Mouse (Mus musculus) midbrain, embryonic 10.5 days (tissue): ENCODE measurements around the gene Wbp2. TPM values are rescaled to one million over a fixed set of nuclear protein-coding genes. Genes with fewer than 3 reads are reported as not detected.

Experiments used
- polyA plus RNA-seq: library from polyadenylated mRNA; unstranded; fragments of >200 nt; fragmentation: Nextera tagmentation; extraction: Ambion mirVana; gene quantifications from 2 replicates; pipeline ENCODE4 v1.2.1, GENCODE M21; 2016

Wbp2 gene
- polyA plus RNA-seq, 1 experiment from 2014 or later, result 91.8 TPM

Other genes with a start within 250 kb of the Wbp2 start
- 0.12 and 0.21 TPM in 2 replicates for gene Myo15b, start 228.6 kb downstream of the Wbp2 start, polyA plus RNA-seq
- 1.0 and 1.6 TPM in 2 replicates for gene Smim5, start 187.0 kb downstream of the Wbp2 start, polyA plus RNA-seq
- gene Smim6, start 175.0 kb downstream of the Wbp2 start, polyA plus RNA-seq, result 1.00 and 1.3 TPM in 2 replicates
- 51.9 and 52.1 TPM in 2 replicates for gene Sap30bp, start 153.7 kb downstream of the Wbp2 start, polyA plus RNA-seq
- gene Recql5, start 153.5 kb downstream of the Wbp2 start, polyA plus RNA-seq, result 30.6 and 31.8 TPM in 2 replicates
- gene Itgb4, start 112.3 kb downstream of the Wbp2 start, polyA plus RNA-seq, result 0.63 and 0.67 TPM in 2 replicates
- gene Galk1, start 74.3 kb downstream of the Wbp2 start, polyA plus RNA-seq, result 161 and 210 TPM in 2 replicates
- gene H3f3b, start 59.0 kb downstream of the Wbp2 start, polyA plus RNA-seq, result 1,512 and 1,693 TPM in 2 replicates
- 46.4 and 52.2 TPM in 2 replicates for gene Unk, start 56.7 kb downstream of the Wbp2 start, polyA plus RNA-seq
- 2.5 and 3.1 TPM in 2 replicates for gene Unc13d, start 9.0 kb downstream of the Wbp2 start, polyA plus RNA-seq
- 2.7 TPM in 2 replicates for gene Trim47, start 40.2 kb upstream of the Wbp2 start, polyA plus RNA-seq
- gene Trim65, start 44.1 kb upstream of the Wbp2 start, polyA plus RNA-seq, result 1.4 and 1.8 TPM in 2 replicates
- 113 TPM in 2 replicates for gene Mrpl38, start 51.9 kb upstream of the Wbp2 start, polyA plus RNA-seq
- gene Fbf1, start 81.2 kb upstream of the Wbp2 start, polyA plus RNA-seq, result 58.9 and 71.0 TPM in 2 replicates
- gene Ten1, start 111.9 kb upstream of the Wbp2 start, polyA plus RNA-seq, result 57.2 and 60.8 TPM in 2 replicates
- 21.2 and 26.3 TPM in 2 replicates for gene Acox1, start 112.0 kb upstream of the Wbp2 start, polyA plus RNA-seq
- gene Evpl, start 151.1 kb upstream of the Wbp2 start, polyA plus RNA-seq, result 0.32 and 0.57 TPM in 2 replicates
- 96.1 and 106 TPM in 2 replicates for gene Srp68, start 187.2 kb upstream of the Wbp2 start, polyA plus RNA-seq
- 0.09 and 0.12 TPM in 2 replicates for gene Galr2, start 193.9 kb upstream of the Wbp2 start, polyA plus RNA-seq
- 57.6 and 71.6 TPM in 2 replicates for gene Exoc7, start 220.2 kb upstream of the Wbp2 start, polyA plus RNA-seq
- gene Foxj1, start 248.4 kb upstream of the Wbp2 start, polyA plus RNA-seq, result 7.1 and 8.4 TPM in 2 replicates